Mouse (Mus musculus): Measurements from ENCODE around the gene Hnrnpul1.

- TF ChIP-seq CTCF (IDR thresholded peaks at IDR 0.05; ENCODE audit: low read depth, low read length) (peak; percentile 76), POLR2A (IDR thresholded peaks at IDR 0.05; ENCODE audit: borderline replicate concordance, low read depth, low read length) (no peak)
Measured at GRCm38 (mm10) chr7:25756011-25756410, 1.5 kb upstream of the Hnrnpul1 start.
